Mouse (Mus musculus) spleen, adult 18-20 months (tissue): Measurements from ENCODE around the gene Ranbp10.

Experiments used
- DNase-seq, 2 experiments: peaks; one replicate each; pipeline ENCODE4 v3.0.0; 2022; ENCODE audit warnings: mixed read lengths in 2 of 2

Gene Ranbp10

DNA sequence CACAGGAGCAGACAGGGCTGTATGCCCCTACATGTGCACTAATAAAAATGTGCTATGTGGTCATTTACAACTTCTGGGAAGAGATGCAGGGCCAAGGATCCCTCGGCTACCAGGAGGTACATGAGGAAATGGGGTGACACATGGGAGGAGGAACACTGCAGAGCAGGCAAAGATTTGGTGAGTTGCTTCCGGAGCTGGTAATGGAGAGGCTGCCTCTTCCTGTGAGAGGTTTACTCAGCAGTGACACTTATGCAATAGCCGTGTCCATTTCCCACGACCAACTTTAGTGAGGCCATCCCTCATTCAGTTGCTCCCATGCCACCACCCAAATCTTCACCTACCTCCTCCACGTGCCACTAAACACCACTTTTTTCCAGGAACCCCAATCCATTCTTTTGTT lies 46.9 kb downstream of the Ranbp10 start:
- no peak for DNase-seq

DNA sequence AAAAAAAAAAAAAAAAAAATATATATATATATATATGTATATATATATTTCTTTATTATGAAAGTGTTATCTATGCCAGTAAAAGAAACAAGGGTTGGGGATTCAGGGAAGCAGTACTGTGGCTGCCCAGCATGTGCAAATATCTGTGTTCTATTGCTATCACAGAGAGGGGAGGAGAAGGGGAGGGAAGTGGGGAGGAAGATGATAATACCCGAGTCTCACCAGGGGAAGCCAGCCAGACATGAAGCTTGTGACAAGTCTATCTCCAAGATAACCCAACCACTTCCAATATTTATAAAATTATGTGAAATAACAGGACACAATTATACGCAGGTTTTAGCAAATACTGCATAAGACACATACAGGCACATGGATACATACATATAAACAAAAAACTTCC lies 49.3 kb downstream of the Ranbp10 start:
- no peak for DNase-seq

DNA sequence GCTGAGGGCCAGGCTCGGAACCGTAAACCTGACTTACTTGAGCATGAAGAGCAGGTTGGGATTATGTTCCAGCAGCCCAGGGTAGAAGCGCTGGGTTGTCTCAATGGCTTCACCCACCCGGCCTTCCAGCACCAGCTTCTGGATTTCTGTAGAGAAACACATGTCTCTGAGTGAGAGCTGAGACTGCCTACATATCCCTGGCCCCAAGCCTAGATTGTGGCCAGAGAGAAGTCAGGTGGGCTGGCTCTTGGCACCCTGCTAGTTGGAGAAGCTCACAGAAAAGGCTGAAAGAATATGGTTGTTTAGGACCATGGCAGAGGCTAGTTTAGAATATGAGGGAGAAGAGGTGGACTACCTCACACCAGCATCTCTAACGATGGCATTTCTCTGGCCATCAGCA lies 52.7 kb downstream of the Ranbp10 start:
- no peak for DNase-seq

DNA sequence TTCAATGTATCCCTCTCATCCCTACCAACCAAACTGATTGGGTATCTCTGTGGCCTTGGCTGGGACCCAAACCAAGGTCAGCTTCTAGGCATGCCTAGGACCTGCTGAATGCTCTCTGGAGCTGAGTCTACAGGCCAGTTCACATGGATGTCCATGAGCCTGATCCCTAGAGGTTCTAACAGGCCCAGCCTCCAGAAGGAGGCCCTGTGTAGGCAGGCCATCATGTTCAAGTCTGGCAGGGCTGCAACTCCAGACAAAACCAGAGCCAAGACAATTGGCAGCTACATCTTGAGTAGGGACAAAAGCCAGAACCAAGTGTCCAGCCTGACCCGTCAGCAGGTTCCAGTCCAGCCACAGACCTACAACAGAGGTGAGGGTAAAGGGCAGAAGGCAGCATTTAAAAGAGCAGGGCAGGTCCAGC lies 53.7 kb downstream of the Ranbp10 start:
- DNase-seq: no peak

DNA sequence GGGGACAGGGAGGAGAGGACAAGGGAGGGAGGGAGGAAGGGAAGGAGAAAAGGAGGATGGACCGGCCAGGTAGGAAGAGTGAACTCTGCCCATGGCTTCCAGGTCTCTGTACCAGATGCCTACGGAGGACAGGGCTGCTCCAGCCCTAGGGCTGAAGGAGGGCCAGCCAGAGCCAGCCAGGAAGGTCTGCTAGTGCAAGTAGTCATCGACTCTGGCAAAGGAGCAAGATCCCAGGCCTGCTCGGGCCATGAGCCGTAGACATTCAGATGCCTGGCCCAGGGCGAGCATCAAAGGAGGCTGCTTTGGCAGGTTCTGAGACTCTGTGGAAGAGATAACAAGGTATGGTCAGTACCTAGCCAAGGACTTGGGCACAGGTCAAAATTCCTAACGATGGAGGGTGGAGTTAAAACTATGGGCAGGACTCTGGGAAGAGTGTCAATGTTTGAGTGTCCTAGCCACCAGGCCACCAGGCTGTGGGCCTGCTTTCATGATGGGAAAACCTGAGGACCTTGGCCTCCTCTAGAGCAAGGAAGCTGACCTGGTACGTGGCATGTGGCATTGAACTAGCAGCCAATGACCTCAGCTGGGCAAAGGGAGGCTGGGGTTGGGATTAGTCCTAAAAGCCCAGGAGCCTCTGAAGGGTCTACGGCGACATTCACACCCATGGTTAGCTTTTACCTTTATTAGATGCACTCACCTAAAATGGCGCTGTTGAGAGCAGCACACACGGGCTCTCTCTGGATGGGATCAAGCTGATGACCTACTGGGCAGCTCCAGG lies 55.6 kb downstream of the Ranbp10 start:
- no peak for DNase-seq

DNA sequence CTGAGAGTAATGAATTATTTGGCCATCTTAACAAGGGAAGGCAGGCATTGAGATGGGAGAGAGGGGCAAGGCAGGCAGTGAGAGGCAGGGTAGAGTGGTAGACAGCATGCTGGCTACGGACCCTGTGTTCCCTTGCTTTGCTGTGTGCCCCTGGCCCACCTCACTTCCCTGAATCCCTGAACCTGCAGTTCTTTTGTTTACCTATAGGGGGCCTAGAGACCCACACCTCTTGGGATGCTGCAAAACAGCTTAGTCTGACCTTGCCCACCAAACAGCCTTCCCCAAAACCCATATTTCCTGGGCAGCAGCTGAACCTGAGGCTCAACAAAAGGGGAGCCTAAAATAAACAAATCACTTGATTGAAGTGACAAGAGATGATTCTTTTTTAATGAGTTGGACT lies 56.5 kb downstream of the Ranbp10 start:
- DNase-seq: no peak

DNA sequence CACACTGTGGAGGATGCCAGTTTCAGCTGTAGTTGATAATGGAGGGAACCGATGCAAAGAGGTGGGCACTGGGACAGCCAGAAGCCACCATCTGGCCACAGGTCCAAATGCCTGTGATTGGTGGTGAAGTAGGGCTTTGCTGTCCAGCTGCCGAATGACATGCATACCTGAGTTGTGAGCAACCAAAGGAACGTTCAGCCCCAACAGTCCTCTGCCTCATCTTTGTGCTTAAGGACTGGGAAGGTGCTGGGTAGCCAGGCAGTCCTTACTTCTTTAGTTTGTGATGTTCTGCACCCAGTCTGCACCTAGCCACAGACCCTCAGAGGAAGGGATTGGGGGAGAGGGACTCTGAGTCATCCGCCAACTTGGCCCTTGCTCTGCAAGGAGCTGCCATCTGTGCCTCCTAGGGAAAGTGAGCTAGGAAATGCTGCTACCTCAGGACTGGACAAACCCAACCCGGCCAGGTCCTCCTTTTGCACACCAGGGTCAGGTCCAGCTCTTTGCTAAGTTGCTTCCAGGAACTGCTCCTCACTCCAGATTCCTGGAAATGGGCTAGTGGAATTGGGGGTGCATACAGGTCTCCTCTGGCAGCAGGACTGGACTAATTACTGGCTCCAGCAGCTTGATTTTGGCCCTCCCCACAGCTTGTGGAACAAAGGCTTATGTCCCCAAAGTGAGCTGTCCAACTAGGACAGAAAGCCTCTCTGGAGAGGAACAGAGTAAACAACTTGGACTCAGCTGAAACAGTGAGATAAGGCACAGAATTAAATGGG lies 58.5 kb downstream of the Ranbp10 start:
- DNase-seq: no peak

DNA sequence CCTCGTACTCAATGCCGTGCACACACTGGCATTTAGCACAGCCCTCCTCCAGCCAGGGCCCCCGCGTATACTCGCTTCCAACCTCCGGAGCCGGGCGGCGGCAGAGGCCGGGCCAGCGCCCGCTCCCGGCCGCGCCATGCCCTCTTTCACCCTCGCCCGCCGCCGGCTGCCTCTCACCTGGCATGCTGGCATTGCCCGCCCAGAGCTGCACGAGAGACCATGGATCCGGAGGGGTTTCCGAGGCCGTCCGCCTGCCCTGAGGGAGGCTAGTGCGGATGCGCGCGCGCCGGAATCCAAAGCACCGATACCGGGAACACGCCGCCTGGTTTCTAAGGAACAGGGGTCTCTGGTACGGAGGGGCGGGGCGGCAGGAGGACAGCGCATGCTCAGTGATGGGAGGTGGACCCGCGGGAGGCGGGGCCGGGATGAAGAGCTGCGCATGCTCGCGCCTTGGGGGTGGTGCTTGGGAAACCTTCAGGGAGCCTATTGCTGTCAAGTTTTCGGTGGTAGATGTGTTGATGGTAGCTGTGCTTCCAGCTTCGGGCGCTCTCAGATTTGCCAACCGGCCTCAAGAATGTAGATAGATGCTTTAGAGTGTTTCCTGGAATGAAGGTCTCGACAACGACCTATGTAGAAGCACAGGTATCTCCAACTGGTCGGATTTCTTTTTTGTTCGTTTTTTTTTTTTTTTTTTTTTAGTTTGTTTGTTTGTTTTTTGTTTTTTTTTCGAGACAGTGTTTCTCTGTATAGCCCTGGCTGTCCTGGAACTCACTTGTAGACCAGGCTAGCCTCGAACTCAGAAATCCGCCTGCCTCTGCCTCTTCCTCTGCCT lies 68.7 kb downstream of the Ranbp10 start, which contains the start of gene Gfod2:
Gene Gfod2 (minus strand): TSS at position 388 of the 832 bp plus-strand sequence.
- peak; percentile 93 to 99 for DNase-seq

DNA sequence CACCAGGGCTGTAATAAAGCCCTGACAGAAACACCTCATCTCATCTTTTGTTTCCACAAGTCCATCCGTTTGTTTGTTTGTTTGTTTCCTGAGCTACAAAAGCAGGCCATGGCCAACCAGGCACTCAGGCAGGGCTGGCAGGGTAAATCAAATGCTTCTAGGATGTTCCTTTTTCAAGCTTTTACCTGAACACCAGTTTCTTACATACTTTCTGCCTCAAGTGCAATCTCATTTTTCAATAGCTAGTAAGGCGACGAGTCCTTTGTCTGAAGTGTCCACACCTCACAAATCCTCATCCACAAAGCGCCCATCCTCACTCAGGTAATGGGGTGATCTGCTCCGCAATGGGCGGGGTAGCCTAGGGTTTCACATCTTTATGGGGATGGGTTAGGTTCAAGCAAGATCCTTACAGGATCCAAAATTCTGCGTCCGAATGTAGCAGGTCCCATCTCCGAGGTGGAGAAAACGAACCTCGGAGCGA lies 69.3 kb downstream of the Ranbp10 start:
- DNase-seq: no peak

DNA sequence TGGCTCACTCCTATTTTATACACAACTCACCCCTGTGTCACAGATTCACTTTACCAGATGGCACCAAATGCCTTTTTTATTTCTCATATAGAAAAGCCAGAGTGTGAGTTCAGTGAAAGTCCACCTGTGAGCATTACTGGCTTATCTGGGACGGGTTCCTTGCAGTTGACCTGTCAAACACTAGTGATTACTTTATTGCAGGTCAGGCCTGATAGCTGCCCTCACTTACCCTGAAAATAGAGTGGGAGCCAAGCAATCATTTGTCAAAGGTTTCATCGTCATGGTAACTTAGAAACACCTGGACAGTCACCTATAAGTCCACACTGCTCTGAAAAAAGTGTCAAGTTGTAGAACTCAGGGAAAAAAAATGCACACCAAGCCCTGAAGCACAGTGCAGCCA lies 72.5 kb downstream of the Ranbp10 start:
- no peak for DNase-seq

DNA sequence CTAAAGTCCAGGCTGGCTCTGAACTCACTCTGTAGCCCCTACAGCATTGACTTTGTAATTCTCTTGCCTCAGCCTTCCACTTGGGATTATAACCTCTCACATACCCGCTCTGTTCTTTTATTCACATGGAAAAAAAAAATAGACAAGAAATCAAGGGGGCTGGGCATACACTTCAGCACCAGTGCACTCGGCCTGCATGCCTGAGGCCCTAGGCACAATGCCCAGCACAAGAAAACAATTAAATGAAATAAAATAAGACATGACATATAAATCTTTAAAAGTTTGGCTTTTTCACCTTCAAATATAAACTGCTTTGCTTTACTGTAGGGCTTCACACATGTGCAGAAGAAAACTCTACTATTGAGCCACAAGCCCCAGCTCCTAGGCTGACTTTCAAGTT lies 73.2 kb downstream of the Ranbp10 start:
- no peak for DNase-seq

DNA sequence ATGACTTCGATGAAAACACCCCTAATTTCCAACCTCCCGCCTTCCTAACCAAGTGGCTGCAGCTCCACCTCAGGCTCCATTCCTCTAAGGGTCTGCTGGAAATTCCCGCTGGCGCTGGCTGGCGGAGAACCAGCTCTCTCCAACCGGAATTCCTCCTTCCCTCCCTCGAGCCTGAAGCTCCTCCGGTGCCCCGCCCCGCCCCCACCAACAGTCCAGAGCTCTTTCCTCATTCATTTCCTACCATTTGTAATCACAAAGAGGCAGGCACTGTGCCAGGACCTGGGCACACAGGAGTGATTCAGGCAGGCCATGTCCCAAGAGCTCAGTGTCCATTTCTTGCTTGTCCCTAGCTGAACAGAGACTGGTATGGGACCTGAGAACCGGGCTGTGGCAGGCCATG lies 76.5 kb downstream of the Ranbp10 start:
- DNase-seq: peak in 1 of 2 experiments; percentile 13

DNA sequence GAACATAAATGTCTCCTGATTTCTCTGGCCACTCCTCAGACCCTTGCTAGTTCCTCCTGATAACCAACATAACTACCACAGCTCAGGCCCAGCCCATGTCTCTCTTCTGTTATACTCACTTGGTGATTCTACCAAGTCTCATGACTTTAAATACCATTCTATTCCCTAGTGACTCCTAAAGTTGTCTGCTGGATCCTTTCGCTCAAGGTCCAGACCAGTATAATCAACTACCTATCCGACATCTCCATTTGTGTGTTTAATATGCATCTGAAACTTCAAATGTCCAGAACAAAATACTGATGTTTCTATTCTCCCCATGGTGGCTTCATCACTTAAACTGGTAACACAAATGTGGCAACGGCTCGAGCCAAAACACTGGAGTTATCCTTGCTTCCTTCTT lies 83.8 kb downstream of the Ranbp10 start:
- DNase-seq: no peak

DNA sequence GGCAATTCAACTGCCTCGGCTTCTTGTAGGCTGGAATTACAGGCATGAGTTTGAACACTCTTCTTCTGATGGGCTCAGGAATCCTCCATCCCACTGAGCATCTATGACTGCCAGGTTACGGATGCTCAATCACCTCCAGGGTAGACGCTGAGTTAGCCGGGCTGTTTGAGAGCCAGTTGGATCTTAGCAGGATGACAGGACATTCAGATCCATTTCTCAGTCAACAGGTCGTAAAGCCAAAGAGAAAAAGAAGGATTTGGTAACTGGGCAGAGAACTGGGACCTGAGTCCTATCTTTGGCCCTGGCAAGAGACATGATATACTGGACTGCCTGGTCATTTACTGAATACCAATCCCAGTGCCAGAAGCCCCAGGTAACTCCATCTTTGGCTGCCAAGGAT lies 87.9 kb downstream of the Ranbp10 start:
- DNase-seq: no peak

DNA sequence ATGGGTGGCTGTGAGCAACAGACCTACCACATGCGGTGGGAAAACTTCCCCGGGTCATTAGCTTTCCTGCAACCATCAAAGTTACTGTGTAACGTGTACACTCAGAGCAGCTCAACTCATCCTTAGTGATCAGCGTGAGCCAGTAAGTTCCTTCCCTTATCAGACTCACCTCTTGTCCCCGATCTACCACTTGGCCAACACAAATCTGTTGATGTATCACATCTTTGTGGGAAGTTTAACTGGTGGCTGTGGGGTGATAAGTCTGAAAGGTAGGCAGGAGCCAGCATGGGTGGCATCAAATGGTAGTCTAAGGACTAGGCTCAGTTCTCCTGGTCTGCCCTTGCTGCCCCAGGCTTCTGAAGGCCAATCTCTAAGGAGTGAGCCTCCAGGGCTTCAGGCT lies 95.0 kb downstream of the Ranbp10 start:
- DNase-seq: no peak

DNA sequence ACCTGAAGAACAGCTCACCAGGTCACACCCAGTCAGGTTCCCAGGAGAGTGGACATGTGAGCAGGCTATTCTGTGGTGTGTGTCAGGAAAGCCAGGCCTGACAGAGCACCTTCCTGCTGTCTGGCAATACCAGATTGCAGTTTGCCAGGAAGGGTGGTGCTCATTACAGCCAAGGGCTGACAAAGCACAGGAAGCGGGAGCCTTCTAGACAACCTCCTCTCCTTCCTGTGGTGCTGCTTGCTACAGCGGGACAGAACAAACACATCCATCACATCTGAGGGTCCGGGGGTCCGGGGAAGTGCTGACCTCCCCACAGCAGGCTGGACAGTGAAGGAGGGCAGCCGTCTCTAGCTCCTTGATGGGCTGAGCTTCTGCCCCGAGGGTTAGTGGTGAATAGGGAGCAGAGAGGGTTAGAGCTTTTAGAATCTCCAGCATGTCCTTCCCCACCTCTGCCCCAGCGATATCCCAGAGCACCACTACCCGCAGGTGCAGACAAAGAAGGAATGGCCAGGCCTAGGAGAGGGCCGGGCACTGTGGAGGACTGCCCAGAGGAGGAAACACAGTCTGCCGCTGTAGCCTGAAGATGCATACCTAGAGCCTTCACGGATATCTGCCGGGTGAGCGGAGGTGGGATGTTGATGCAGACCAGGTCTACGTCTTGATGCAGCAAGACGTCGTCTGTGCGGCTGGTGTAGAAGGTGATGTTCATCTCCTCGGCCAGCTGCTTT lies 99.6 kb downstream of the Ranbp10 start:
- no peak for DNase-seq

DNA sequence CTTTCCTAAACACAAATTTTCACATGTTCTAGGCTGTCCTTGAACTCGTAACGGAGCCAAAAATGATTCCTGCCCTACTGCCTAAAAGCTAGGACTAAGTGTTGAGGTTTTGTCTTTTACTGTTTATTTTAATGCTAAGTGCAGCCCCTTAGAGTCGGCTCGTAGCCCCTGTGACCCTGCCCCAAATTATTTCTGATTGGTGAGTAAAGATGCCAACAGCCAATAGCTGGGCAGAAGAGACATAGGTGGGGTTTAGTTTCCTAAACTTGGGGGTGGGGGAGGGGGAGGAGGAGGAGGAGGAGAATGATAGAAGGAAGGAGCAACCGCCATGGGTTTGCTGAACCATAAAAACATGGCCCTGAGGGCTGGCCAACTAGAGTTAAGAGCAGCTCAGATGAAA lies 101.4 kb downstream of the Ranbp10 start:
- no peak for DNase-seq

DNA sequence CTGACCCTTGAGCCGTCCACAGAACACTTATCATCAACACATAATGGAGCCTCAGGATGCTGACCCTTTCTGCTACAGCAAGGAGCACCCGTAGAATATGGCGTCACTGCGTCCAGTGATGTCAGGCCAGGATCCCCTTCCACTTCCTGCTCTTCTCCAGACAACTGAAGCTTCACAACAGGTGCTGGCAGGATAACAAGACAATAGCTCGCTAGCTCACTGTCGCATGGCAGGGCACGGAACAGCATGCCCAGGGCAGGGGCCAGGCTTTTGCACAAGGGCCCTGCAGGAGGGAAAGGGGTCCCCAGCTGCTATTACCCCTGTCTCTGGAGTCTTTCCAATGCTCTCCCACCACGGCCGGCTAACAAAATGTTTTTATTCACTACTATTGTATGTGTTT lies 104.3 kb downstream of the Ranbp10 start:
- no peak for DNase-seq

DNA sequence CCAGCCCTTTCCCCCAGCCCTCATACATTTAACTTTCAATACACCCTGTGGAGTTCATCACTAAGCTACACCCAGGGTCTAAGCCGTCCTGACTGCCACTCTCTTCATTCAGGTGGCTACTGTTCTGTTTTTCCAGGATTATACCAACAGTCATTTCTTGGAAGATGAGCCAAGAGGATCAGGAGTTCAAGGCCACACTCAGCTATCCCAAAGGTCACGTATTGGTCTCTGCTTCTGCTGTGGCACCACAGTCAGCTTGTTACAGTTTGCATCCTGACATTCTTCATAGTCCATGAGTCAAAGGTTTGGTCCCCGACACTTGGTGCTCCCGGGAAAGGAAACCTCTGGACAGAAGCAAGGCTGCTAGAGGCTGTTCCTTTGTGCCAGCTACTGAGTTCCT lies 107.5 kb downstream of the Ranbp10 start:
- no peak for DNase-seq
